Mouse (Mus musculus) MEL (cell line): Measurements from ENCODE around the gene Xrcc3. TPM values are rescaled to one million over a fixed set of nuclear protein-coding genes. Genes with fewer than 3 reads are reported as not detected.

Source experiments
- DNase-seq: peaks from one replicate; pipeline ENCODE4 v3.0.0; 2011; ENCODE audit warnings: low read depth, low spot score
- H3K27ac ChIP-seq: 2 replicates; pipeline ENCODE4 v1.5.1; 2012; ENCODE audit warnings: low read depth, mild to moderate bottlenecking, control low read depth, low read length, moderate library complexity; ENCODE audit not compliant: control insufficient read depth
- H3K27me3 ChIP-seq, 2 experiments: fragments of 150-350 bp in 1 of 2; sonication (generic) in 1 of 2; 2 replicates each; pipeline ENCODE4 v1.6.1; 2012; ENCODE audit warnings: low read length in 2 of 2, mild to moderate bottlenecking in 2 of 2, improper control_type of control experiment in 1 of 2, moderate library complexity in 1 of 2; ENCODE audit not compliant: insufficient read depth in 2 of 2, control insufficient read depth in 1 of 2
- H3K36me3 ChIP-seq, 2 experiments: 2 replicates each; pipeline ENCODE4 v1.6.1; 2012 to 2014; ENCODE audit warnings: low read length in 2 of 2, improper control_type of control experiment in 1 of 2, inconsistent platforms in 1 of 2, mild to moderate bottlenecking in 1 of 2; ENCODE audit not compliant: insufficient read depth in 2 of 2, control insufficient read depth in 1 of 2
- H3K4me1 ChIP-seq, 2 experiments: fragments of 150-350 bp in 1 of 2; sonication (generic) in 1 of 2; 2 replicates each; pipeline ENCODE4 v1.6.1; 2012; ENCODE audit warnings: low read length in 2 of 2, improper control_type of control experiment in 1 of 2, mild to moderate bottlenecking in 1 of 2; ENCODE audit not compliant: insufficient read depth in 2 of 2, control insufficient read depth in 1 of 2
- H3K4me3 ChIP-seq, 2 experiments: fragments of 150-350 bp in 1 of 2; sonication (generic) in 1 of 2; 2 replicates each; pipeline ENCODE4 v1.5.1; 2012; ENCODE audit warnings: low read depth in 2 of 2, low read length in 2 of 2, mild to moderate bottlenecking in 2 of 2, moderate library complexity in 2 of 2, control low read depth in 1 of 2, improper control_type of control experiment in 1 of 2; ENCODE audit not compliant: control insufficient read depth in 1 of 2, insufficient read depth in 1 of 2
- H3K79me2 ChIP-seq: 2 replicates; pipeline ENCODE4 v1.6.1; 2012; ENCODE audit warnings: mild to moderate bottlenecking, low read length, moderate library complexity; ENCODE audit not compliant: control insufficient read depth, poor library complexity, insufficient read depth
- H3K9ac ChIP-seq: 2 replicates; pipeline ENCODE4 v1.6.1; 2012; ENCODE audit warnings: low read depth, mild to moderate bottlenecking, control low read depth, low read length, moderate library complexity; ENCODE audit not compliant: control insufficient read depth, poor library complexity, severe bottlenecking
- H3K9me3 ChIP-seq: fragments of 150-350 bp; sonication (generic); replicated peaks from 2 replicates; pipeline ENCODE4 v1.6.1; 2012; ENCODE audit warnings: mild to moderate bottlenecking, low read length, improper control_type of control experiment, moderate library complexity; ENCODE audit not compliant: insufficient read depth
- BHLHE40 ChIP-seq: IDR thresholded peaks from 2 replicates; pipeline ENCODE4 v1.6.1; 2012; ENCODE audit warnings: low read depth, mild to moderate bottlenecking, inconsistent platforms, low read length, improper control_type of control experiment, borderline replicate concordance
- CHD1 ChIP-seq: IDR thresholded peaks from 2 replicates; pipeline ENCODE4 v1.6.1; 2012; ENCODE audit warnings: low read depth, mild to moderate bottlenecking, inconsistent platforms, low read length, improper control_type of control experiment
- CTCF ChIP-seq, 3 experiments: IDR thresholded peaks in 2 of 3; conservative IDR thresholded peaks in 1 of 3; 2 replicates each; pipeline ENCODE4 v1.5.1; 2011 to 2012; ENCODE audit warnings: low read length in 3 of 3, low read depth in 2 of 3, mild to moderate bottlenecking in 2 of 3, improper control_type of control experiment in 1 of 3, inconsistent platforms in 1 of 3, mixed read lengths in 1 of 3, moderate library complexity in 1 of 3; ENCODE audit not compliant: control insufficient read depth in 1 of 3, insufficient read depth in 1 of 3, poor library complexity in 1 of 3, severe bottlenecking in 1 of 3
- ELF1 ChIP-seq: IDR thresholded peaks from 2 replicates; pipeline ENCODE4 v1.6.1; 2014; ENCODE audit warnings: low read depth, mild to moderate bottlenecking, inconsistent platforms, low read length, improper control_type of control experiment, moderate library complexity
- EP300 ChIP-seq, 2 experiments: IDR thresholded peaks; 2 replicates each; pipeline ENCODE4 v1.6.1; 2011; ENCODE audit warnings: improper control_type of control experiment in 2 of 2, low read length in 2 of 2, low read depth in 1 of 2, mild to moderate bottlenecking in 1 of 2
- GABPA ChIP-seq: IDR thresholded peaks from 2 replicates; pipeline ENCODE4 v1.6.1; 2012; ENCODE audit warnings: low read depth, mild to moderate bottlenecking, inconsistent platforms, low read length, improper control_type of control experiment, moderate library complexity
- JUND ChIP-seq: IDR thresholded peaks from 2 replicates; pipeline ENCODE4 v1.6.1; 2011; ENCODE audit warnings: low read depth, mild to moderate bottlenecking, improper control_type of control experiment, low read length
- MAX ChIP-seq: IDR thresholded peaks from 2 replicates; pipeline ENCODE4 v1.6.1; 2011; ENCODE audit warnings: low read length, improper control_type of control experiment
- MAZ ChIP-seq: IDR thresholded peaks from 2 replicates; pipeline ENCODE4 v1.6.1; 2012; ENCODE audit warnings: low read depth, mild to moderate bottlenecking, inconsistent platforms, low read length, improper control_type of control experiment
- POLR2AphosphoS2 ChIP-seq: IDR thresholded peaks from 2 replicates; pipeline ENCODE4 v1.6.1; 2011; ENCODE audit warnings: low read length, improper control_type of control experiment
- POLR2AphosphoS5 ChIP-seq: IDR thresholded peaks from 2 replicates; pipeline ENCODE4 v1.6.1; 2012; ENCODE audit warnings: low read depth, borderline replicate concordance, mild to moderate bottlenecking, inconsistent platforms, low read length, moderate library complexity, mixed read lengths
- RAD21 ChIP-seq: IDR thresholded peaks from 2 replicates; pipeline ENCODE4 v1.6.1; 2011; ENCODE audit warnings: mild to moderate bottlenecking, low read depth, low read length, improper control_type of control experiment
- SIN3A ChIP-seq: IDR thresholded peaks from 2 replicates; pipeline ENCODE4 v1.6.1; 2012; ENCODE audit warnings: low read length, improper control_type of control experiment, inconsistent platforms
- SMC3 ChIP-seq: IDR thresholded peaks from 2 replicates; pipeline ENCODE4 v1.6.1; 2011; ENCODE audit warnings: low read depth, low read length, improper control_type of control experiment
- TAL1 ChIP-seq: IDR thresholded peaks from 2 replicates; pipeline ENCODE4 v1.6.1; 2012; ENCODE audit warnings: mild to moderate bottlenecking, inconsistent platforms, low read length, moderate library complexity, mixed read lengths
- TBP ChIP-seq: IDR thresholded peaks from 2 replicates; pipeline ENCODE4 v1.8.0; 2011; ENCODE audit warnings: low read depth, low read length, improper control_type of control experiment
- USF2 ChIP-seq, 2 experiments: IDR thresholded peaks; 2 replicates each; pipeline ENCODE4 v1.6.1; 2011 to 2012; ENCODE audit warnings: improper control_type of control experiment in 2 of 2, low read length in 2 of 2, borderline replicate concordance in 1 of 2, inconsistent platforms in 1 of 2, low read depth in 1 of 2, mild to moderate bottlenecking in 1 of 2; ENCODE audit not compliant: insufficient read depth in 1 of 2
- ZC3H11A ChIP-seq: IDR thresholded peaks from 2 replicates; pipeline ENCODE4 v1.6.1; 2012; ENCODE audit warnings: low read depth, mild to moderate bottlenecking, inconsistent platforms, low read length, improper control_type of control experiment
- ZNF384 ChIP-seq: IDR thresholded peaks from 2 replicates; pipeline ENCODE4 v1.6.1; 2012; ENCODE audit warnings: low read depth, mild to moderate bottlenecking, inconsistent platforms, low read length, improper control_type of control experiment
- polyA plus RNA-seq, 2 experiments: library from polyadenylated mRNA; stranded (reverse) in 1 of 2; unstranded in 1 of 2; fragments of >175 nt in 1 of 2; fragments of >200 nt in 1 of 2; gene quantifications; 2 replicates each; pipeline versions ENCODE4 v1.2.1 to v1.2.4; 2012; ENCODE audit warnings: low replicate concordance in 2 of 2, low read depth in 1 of 2; ENCODE audit not compliant: insufficient read length in 2 of 2, insufficient read depth in 1 of 2, missing spikeins in 1 of 2
- total RNA-seq: library from RNA; depleted of rRNA; stranded (reverse); fragments of 300-350 nt; gene quantifications from 2 replicates; pipeline ENCODE4 v1.2.3, GENCODE M21; 2012

Gene Xrcc3
- total and polyA plus RNA-seq, 3 experiments, result 9.0 to 18.8 TPM; not detected in 1

DNA sequence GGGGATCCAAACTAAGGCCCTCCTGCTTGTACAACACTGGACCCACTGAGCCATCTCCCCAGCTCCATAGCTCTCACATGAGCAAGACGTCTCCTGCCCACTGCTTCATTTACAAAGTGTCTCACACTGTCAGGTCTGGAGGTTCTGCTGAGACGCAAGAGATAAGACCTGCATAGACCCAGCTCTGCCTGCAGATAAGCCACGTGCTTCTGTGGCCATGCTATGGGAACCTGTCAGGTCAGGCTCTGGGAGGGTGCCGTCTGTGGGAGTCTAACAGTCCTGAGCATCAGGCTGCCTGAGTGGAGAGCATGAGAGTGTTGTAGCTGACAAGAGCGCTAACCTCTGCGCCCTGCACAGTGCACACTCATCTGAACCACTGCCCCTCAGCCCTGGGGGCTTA, 26.7 kb downstream of the Xrcc3 start:
- no peak for TF ChIP-seq SIN3A
- no peak for TF ChIP-seq EP300 (IDR thresholded peaks at IDR 0.05; ENCODE audit: low read depth in 1 of 2, low read length in 2 of 2)
- TF ChIP-seq BHLHE40, result no peak
- no peak for TF ChIP-seq USF2 (IDR thresholded peaks at IDR 0.05; ENCODE audit: borderline replicate concordance in 1 of 2, insufficient read depth in 1 of 2, low read depth in 1 of 2, low read length in 2 of 2)
- TF ChIP-seq GABPA, result no peak
- TF ChIP-seq ZNF384, result no peak
- TF ChIP-seq CTCF (IDR thresholded peaks at IDR 0.05 in 2 of 3, conservative IDR thresholded peaks at IDR 0.05 in 1 of 3; ENCODE audit: control insufficient read depth in 1 of 3, insufficient read depth in 1 of 3, low read depth in 2 of 3, low read length in 3 of 3, poor library complexity in 1 of 3, severe bottlenecking in 1 of 3), result no peak
- TF ChIP-seq MAX, result no peak
- no peak for TF ChIP-seq RAD21
- TF ChIP-seq ZC3H11A, result no peak
- TF ChIP-seq TAL1, result no peak
- TF ChIP-seq JUND, result no peak
- TF ChIP-seq ELF1, result no peak
- H3K36me3 ChIP-seq, result peaks cover 0 to 6% of the 10 kb centered on the region in 2 experiments; a peak in 2 of 4 replicates

DNA sequence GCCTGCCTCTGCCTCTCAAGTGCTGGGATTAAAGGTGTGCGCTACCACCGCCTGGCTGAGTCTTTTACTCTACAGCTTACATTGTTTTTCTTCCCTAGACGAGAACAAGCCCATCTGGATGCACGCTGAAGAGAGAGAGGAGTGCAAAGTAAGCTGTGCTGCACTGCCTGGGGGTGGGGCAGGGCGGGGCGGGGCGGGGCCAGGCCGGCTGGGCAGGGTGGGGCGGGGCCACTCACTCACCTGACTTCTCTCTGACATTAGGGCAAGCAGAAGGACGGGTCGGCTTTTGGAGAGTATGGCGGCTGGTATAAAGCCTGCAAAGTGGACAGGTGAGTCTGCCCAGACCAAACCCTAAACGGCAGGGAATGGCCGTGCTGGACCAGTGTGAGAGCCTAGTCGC, 28.5 kb downstream of the Xrcc3 start:
- DNase-seq, result no peak
- Histone ChIP-seq H3K79me2 (no peaks in the 10 kb centered on the region), H3K9me3 (no peaks in the 10 kb centered on the region), H3K9ac (no peak overlapping the region), H3K4me3 (no peak overlapping the region), H3K4me1 (no peaks in the 10 kb centered on the region), H3K27ac (no peak overlapping the region), H3K27me3 (no peaks in the 10 kb centered on the region), H3K36me3 (peaks cover 0 to 4% of the 10 kb centered on the region in 2 experiments; a peak in 2 of 4 replicates)
- no peak for TF ChIP-seq POLR2AphosphoS5
- no peak for TF ChIP-seq TBP
- TF ChIP-seq GABPA, result no peak
- TF ChIP-seq SMC3, result no peak
- no peak for TF ChIP-seq MAZ
- TF ChIP-seq POLR2AphosphoS2, result no peak
- TF ChIP-seq CHD1, result no peak

More for the DNA sequence above, 26.7 kb downstream of the Xrcc3 start:
- Histone ChIP-seq H3K27ac (no peak overlapping the region), H3K9ac (no peak overlapping the region), H3K79me2 (no peaks in the 10 kb centered on the region), H3K27me3 (no peaks in the 10 kb centered on the region), H3K9me3 (no peaks in the 10 kb centered on the region), H3K4me1 (no peaks in the 10 kb centered on the region), H3K4me3 (no peak overlapping the region)
- no peak for DNase-seq
